Mouse (Mus musculus) olfactory bulb, adult 2 months (tissue): ENCODE measurements around the gene Casd1.

Experiments used
- CTCF ChIP-seq: fragments of 200-500 bp; IDR thresholded peaks from 2 replicates; pipeline ENCODE4 v1.5.1; 2012; ENCODE audit warnings: low read depth, mild to moderate bottlenecking, low read length, moderate library complexity; ENCODE audit not compliant: insufficient read depth
- POLR2A ChIP-seq: fragments of 200-500 bp; IDR thresholded peaks from 2 replicates; pipeline ENCODE4 v1.6.1; 2012; ENCODE audit warnings: mild to moderate bottlenecking, low read depth, low read length, moderate library complexity; ENCODE audit not compliant: insufficient read depth

GRCm38 (mm10) chr6:4601297-4601931 is 775 bp downstream of the Casd1 start:
- no peak for TF ChIP-seq CTCF
- no peak for TF ChIP-seq POLR2A
